Mouse (Mus musculus) ovary, adult 2 months (tissue): ENCODE data around the gene Nek2. TPM values are rescaled to one million over a fixed set of nuclear protein-coding genes. Genes with fewer than 3 reads are reported as not detected.

Experiments used
- polyA plus RNA-seq: library from polyadenylated mRNA; depleted of rRNA; stranded (reverse); fragments of >200 nt; gene quantifications from 2 replicates; pipeline ENCODE4 v1.2.3, GENCODE M21; 2012; rRNA removed

Nek2 gene
- 4.4 and 4.6 TPM in 2 replicates for polyA plus RNA-seq

GRCm38 (mm10) chr1:191821326-191822091 lies at the start of gene Nek2:
Nek2 (plus strand) TSS chr1:191821444.

Other genes starting within 250 kb of the Nek2 start
- 2.3 and 3.3 TPM in 2 replicates for gene Dtl, start 245.9 kb upstream of the Nek2 start, polyA plus RNA-seq
- 24.8 and 29.8 TPM in 2 replicates for gene Ints7, start 245.8 kb upstream of the Nek2 start, polyA plus RNA-seq
- gene Lpgat1, start 103.6 kb upstream of the Nek2 start, polyA plus RNA-seq: 21.6 and 22.3 TPM in 2 replicates
- 21.5 and 35.3 TPM in 2 replicates for gene Slc30a1, start 85.3 kb downstream of the Nek2 start, polyA plus RNA-seq
- 0.97 and 1.2 TPM in 2 replicates for gene Rd3, start 155.9 kb downstream of the Nek2 start, polyA plus RNA-seq